Mouse (Mus musculus) fat pad, adult 2 months (tissue): ENCODE results near the gene Ints6.
A peak's percentile ranks its signal among the peaks of the same experiment; 100 is the strongest.

Experiments used
- DNase-seq: peaks from one replicate; pipeline ENCODE4 v3.0.0-alpha.2; 2011; ENCODE audit warnings: low read depth, low spot score; ENCODE audit errors: extremely low read depth

Ints6 gene

DNA sequence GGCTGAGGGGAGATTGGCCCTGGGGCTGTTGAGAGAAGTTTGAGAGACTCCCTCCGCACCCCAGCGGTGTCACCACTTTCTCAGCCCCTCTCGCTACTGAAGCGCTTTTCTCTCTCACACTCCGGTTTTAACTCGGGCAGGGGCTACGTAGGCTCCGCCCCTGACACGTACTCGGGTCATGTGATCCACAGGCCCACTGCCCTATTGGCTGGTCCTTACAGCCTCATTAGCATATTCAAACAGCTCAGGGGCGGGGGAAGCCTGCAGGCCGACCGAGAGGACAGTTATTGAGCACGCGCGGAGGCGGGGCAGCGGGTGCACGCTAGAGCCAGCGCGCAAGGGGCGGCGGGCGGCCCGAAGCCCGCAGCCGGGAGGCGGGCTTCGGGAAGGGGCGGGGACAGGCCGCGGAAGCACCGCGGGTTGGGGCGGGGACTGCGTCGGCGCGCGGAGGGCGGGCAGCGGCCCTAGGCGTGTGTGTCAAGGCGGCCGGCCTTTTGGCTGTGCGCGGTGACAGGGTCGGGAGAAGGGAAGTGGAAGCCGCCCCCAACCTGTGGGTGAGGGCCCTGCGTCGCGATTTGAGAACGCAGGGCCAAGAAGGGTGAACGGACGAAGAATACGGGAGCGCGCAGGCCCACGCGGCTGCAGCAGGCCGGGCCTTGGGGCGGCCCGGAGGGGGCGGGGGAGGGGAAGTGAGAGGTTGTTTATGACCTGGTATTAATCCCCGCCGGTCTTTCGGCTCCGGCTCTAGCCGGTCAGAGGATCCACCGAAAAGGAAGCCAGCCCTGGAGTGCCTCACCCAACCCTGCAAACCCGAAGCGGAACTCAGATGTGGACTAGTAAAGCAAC, at the start of gene Ints6:
Ints6 (minus strand) TSS at position 134 of the 846 bp plus-strand sequence.
- peak; percentile 96 for DNase-seq

DNA sequence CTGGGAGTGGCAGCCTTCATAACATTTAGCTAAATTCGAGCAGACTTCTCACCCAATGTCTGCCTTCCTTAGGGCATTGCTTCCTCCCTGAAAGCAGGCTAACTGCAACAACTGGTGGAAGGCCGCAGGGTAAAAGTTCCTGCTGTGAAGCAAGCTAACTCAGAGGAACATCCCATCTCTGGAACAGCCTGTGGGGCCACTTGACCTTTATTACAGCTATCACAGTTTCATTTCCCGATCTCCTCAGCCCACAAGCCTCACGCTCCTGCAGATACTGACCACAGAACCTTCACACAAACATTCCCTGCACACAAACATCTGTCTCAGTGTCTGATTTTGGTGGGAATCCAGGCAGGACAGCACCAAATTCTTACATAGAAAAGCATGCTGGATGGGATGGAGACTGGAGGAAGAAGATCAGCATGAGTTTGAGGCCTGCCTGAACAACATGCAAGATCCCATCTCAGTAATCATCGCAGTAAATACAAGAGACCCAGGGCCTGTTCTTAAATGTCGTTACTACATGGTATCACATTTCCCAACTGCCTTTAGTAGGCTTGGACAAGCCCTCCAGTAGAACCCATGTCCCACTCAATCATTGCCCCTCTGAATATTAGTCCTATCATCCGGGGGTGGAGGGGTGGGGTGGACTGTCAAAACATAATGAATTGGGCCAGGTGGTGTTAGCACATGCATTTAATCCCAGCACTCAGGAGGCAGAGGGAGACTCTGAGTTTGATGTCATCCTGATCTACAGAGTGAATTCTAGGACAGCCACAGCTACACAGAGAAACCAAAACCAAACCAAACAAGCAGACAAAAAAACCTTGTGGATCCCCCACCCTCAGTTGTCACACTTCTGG, 47.9 kb upstream of the Ints6 start:
- DNase-seq = no peak

DNA sequence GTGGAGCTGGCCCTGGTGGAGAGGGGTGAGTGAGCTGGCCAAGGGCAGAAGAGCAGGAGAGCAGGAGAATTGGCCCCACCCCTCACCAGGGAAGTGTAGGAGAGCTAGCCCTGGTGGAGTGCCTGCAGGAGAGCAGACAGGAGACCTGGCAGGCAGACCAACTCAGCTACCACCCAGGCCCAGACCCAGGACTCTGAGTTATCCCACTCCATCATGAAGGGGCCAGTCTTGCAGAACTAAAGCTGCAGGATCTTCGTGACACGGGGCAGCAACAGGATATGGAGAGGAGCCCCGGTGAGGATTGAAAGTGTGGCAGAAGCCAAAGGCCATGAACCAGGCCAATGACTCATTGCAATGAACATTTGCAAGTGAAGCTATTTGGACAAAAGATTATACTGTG, 46.0 kb upstream of the Ints6 start:
- DNase-seq = no peak

DNA sequence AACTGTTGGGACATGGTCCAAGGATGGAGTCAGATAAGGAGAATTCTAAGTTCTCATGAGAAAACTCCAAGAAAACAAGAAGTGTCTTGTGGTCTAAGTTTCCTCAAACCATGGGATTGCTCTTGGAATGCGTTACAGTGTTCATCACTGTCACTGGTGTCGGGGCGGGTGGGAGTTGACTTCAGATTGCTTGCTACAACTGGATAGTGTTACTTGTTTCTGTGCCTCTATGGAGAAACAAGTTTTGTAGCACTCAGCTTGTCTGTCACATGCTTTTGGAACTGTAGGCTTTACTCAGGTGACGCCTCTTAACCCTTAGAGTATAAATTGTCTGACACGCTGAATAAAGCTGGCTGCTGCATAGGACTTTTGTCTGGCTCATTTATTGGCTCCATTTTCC, 42.2 kb upstream of the Ints6 start:
- no peak for DNase-seq

DNA sequence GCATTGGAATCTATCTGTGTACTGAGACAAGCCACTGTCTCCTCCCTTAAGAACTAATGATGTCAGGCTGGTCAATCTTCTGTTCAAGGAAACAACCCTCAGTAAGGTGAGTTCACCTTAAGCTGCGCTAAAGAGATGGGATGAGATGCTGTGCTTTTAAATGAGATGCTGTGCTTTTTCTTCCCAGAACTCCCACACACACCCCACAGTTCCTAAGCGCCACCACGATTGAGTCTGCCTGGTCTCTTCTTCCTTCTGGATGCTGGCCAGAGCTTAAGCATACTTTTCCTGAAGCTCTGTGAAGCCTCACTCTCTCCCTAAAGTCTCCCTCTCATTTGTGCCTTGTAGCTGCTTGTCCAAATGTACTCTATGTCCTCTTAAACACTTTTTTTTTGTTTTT, 39.8 kb upstream of the Ints6 start:
- no peak for DNase-seq

DNA sequence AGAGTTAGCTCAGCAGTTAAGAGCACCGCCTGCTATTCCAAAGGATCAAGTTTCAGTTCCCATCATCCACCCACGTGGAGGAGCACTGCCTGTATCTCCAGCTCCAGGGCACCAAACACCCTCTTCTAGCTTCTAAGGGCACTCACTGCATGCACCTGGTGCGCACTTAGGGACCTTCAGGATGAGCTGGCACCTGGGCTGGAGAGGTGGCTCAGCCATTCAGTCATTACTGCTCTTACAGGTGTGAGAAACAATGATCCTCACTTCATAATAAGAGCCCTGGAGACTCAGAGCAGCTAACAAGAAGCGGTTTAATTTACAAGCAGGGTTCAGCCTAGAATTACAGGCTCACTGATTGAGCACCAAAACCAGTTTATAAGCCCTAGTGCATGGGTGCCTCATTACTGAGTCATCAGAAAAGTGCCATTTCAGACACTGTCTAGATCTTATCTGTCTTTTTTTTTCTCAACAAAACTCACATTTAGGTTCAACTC, 37.7 kb upstream of the Ints6 start:
- no peak for DNase-seq

DNA sequence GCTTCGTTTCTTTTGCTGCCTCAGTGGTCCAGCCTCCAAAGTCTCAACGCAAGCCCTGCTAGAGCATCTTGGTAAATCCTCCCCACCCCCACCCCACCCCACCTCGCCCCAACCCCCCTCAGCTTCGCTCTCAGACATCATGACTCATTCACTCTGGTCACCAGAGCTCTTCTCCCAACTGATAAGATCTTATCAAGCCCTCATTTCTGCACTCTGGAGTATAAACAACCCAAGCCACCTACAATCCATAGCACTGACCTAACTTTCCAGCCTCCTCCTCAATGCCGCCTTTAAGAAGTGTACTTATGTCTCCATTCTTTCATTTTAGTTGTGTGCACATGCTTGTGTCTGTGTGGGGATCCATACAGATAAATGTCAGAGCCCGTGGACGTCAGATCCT, 34.8 kb upstream of the Ints6 start:
- DNase-seq = no peak

DNA sequence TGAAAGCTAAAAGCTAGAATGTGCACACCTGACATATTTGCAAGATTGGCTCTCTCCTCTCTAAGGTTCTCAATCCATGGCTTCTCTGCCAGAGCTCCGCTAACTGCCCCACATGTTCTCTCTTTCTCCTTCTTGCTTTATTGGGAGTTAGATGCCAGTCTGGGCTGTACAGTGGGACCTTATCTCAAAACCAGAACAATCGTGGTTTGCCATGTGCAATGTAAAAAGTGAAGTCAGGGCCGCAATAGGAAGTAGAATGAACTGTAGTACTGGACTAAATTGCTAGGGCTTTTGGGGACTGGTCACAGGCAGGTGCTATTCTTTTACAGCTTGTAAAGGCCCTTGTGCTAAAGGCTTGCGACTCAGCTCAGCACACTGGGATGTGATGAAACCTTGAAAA, 28.3 kb upstream of the Ints6 start:
- no peak for DNase-seq

DNA sequence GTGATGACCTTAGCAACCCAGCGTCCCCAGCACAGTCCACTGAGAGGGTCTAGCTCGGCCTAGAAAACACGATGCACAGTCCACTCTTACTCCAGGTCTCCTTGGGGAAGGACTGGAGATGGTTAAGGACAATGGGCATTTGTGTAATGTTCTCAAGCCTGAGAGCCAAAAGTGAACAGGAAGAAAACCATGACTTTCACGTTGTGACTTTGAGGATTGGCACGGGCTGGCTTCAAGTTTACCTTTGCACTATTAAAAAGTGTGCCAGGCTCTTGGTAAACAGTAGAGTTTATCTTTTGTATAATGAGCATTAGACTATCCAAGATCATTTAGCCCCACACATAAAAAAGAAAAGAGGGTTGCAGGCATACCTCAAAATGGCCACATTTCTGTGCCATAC, 22.0 kb upstream of the Ints6 start:
- DNase-seq = no peak

DNA sequence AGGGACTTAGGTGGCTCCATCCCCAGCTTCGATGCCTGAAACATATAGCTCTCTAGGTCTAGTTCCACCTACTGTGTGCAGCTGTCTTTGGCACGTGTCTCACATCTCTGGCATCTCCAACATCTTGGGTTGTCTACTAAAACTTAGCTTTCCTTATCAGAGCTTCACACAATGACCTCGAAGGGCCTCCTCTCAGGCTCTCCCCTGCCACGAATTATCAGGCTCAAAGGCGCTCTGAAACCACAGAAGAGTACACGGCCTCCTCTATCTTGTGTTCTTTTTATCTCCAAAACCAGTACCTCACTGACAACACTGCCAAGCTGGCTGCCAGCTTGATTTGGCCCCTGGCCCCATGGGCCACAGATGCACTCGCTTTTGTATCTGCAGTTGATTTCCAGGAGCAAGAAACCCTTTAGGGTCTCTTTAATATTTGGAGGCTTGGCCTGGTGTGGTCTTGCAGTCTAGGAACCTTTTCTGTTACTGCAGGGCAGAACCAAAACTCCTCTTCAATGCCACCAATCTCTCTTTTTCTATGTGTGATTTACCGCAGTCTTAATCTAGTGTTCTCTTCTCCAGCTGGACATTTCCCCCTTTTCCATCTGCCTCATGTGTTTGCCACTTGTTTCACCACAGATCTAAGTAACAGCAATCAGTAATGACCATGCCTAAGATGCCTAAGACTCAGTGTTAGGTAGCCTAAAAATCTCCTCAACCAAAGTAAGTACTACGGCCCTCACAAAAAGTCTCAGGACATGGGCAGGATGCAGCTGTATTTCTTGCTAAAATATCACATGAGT, 19.7 kb upstream of the Ints6 start:
- DNase-seq = no peak

DNA sequence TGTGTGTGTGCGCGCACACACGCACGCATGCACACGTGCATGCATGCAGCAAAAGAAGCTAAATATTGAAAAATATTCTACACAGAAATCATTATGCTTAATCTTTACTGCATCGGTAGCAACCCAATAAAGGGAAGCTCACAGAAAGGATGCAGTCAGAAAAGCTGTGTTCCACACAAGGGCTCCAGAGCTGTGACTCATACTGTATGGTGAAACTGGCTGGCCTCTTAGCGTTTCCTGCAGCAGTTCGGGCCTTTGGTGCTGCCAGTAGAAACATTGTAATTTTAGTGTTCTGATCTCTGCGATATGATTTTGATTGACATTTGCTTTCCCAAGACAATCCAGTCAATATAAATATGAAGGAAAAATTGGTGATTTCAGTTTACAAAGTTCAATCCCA, 17.1 kb upstream of the Ints6 start:
- DNase-seq = peak; percentile 18

DNA sequence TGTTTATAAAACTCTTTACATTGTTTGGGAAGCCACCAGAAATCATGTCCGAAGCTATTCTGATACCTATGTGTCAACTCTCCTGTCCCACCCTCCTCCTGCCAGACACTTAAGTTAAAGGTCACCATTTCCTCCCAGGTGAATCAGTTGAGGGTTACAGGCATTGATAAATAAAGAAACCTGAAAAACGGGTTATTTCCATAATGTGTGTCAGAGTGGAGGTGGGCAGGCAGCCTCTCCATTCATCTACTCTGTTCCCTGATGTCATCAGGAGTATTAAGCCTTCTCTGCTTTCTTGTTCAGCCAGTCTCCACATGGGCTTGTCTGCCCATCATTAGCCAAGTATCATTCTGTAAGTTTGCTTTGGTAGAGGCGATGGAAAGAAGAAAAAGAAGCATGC, 14.1 kb upstream of the Ints6 start:
- DNase-seq = no peak

DNA sequence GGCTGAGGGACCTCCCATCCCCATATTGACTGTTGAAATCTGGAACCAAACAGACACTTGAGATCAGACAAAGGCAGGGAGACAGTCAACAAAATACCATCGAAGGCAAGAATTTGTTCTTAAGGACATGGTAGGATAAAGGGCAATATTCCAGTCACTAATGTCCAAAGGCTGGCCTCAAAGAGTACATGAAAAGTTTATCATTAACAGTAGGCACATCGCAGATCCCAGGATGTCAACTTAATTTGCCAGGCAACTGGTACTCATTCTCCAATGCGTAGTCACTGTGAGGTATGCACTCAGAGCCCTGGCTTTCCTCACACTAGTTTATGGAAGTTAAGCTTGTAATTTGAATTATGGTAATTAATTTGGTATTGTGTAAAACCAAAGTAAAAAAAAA, 13.3 kb upstream of the Ints6 start:
- no peak for DNase-seq

DNA sequence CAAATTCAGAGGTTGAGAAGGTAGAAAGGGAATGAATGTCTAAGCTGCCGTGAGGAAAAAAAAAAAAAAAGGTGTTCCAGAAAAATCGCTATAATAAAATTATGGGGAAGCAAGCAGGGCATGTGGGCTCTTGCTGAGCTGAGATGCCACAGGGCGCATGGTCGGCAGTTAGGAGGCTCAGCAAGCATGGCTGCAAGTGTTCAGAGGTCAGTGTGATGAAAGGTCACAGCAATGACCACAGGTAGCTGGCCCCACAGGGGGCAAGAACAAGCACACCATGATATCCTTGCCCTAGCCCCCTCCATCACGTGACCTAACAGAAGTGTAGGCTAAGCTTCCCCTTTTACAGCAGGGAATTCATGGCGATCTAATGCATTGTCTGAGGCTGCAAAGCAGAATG, 12.8 kb upstream of the Ints6 start:
- DNase-seq = no peak

DNA sequence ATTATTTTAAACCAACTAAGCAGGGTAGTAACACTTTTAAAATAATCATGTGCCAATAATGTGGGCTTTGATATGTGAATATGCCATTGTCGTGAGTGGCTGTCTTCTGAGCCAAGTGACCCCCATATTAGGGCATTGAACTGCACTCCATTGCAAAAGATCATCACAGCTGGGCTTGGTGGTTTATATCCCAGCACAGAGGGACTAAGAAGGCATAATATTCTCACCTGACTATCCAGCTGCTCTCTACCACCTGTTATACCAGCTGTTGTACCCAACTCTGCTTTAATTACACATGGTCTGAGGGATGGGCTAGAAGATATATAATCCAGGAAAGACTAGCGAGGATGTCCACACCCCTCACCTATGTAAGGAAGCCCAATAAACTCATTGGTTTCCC, 4.4 kb upstream of the Ints6 start:
- DNase-seq = no peak

DNA sequence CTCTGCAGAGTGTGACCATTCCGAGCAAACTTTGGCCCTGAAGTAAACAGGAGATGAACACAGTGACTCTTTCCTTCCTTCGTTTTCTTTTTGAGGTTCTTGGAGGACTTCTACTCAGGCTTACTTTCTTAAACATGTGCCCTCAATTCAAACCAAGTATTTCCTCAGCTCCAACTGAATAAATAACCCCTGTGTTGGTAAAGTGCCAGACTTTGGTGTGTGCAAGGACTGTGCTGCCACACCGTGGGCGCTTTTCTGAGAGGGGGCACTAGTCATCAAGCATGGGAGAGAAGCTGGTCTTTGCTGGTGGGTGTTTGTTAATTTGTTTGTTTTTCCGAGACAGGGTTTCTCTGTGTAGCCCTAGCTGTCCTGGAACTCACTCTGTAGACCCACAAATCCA, 3.4 kb upstream of the Ints6 start:
- DNase-seq = no peak

DNA sequence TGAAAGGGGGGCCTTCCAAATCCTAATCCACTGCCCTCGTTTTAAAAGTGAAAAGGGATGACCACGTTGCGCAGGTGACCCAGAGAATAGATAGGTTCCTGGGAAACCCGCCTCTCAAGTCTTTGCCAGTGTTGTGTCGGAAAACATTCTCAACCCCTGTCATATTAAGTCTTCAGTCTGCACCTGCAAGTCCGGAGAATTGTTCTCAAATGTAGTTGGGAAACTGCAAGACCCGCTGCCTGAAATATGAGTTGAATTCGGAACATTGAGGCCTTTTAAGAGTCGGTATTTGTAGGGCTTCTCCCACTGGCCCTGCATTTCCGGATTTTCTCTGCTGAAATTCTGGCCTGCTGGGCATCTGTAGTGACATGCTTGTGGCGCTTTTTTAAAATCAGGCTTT, 974 bp upstream of the Ints6 start:
- no peak for DNase-seq

DNA sequence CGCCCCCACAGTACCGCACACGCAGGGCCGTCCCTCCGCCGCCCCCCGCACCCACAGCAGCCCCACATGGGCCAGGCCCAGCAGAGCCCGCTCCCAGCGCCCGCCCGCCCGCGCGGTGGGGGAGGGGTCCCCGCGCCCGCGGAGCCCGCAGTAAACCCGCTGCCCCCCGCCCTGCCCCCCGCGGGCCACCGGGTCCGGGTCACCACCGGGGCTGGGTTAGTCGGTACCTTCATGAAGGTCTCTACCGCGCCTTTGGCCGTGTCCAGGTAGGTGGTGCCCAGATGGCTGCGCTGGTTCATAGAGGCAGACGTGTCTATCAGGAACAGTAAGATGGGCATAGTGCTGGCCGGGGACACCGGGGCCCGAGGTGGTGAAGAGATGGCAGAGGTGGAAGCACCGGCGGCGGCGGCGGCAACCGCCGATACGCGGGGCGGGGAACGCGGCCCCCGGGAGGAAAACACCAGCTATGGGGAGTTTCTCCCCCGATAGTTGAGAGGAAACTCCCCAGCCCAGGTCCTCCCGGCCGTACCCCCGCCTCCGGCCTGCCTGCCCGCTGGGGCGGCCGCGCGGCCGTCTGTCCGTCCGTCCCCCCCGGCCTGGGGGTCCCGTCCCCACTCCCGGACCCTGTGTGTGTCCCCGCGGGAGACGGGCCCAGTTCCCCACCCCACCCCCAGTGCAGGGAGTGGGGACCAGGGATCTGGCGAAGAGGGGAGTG, 491 bp downstream of the Ints6 start:
- no peak for DNase-seq

DNA sequence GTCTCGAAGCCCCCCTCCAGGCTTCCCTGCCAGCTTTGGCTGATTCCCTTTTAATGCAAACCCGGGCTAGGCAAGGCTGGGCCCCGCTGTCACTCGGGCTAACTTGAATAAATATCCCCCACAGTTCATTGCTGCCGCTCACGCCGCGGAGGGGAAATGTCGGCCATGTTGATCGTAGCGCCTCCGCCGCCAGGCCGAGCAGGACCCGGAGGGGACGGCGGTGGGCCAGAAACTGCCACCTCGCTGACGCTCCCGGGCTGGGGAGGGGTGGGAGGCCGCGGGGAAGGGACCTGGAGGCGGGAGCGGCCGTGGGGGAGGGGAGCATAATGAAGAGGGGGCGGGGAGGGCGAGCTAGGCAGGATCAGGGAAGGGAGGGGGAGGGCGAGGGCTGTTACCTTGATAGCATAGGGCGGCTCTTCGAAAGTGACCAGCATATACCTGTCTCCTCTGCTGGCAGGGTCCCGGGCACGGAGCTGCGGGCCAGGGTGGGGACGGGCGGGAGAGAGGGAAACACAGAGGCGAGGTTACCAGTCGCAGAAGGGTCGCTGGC, 1.1 kb downstream of the Ints6 start:
- DNase-seq = no peak

DNA sequence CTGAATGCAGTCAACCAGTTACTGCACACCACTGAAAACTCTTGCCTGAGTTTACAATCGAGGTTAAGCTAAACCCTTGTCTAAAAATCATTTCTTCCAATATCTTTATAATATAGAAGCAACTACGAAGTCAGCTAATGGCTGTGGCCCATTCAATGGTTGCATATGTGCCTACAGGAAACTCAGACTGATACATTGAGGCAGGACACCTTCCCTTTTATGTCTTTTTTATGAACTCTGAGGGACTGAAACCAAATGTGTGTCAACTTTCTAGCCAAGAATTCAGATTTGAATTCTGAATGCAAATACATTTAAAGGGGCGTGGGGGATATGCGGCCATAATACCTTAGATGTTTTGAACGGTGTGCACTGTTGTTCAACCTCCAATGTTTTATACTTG, 2.3 kb downstream of the Ints6 start:
- DNase-seq = no peak
